Mouse (Mus musculus): ENCODE results near the gene Ephb1. TPM values are rescaled to one million over a fixed set of nuclear protein-coding genes. Genes with fewer than 3 reads are reported as not detected.

Gene Ephb1
- polyA plus RNA-seq, 1 experiment: 0.02 TPM

DNA sequence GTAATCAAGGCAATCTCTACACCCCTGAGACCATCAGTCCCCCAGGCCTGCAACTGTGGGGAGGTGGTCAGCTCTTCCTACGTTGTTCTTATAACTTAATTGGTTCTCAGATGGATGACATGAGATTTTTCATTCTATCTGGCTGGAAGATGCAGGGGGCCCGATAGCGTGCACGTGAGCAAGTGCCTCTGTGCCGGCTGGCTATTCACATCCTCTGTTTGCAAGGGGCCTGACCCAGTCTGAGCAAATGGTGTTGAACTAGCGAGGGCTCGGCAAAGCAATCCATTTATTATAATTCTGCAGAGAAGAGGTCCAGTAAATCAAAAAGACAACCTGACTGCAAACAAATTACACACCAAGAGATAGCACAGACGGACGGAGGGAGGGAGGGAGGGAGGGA lies 93.0 kb downstream of the Ephb1 start:
- no peak overlapping the region for H3ac ChIP-seq (ENCODE audit: control insufficient read depth, insufficient read length, low read depth)
- no peaks in the 10 kb centered on the region for H3K36me3 ChIP-seq (ENCODE audit: control insufficient read depth, insufficient read depth)
- H3K27me3 ChIP-seq (ENCODE audit: control insufficient read depth, insufficient read depth, insufficient read length): peaks cover 42% of the 10 kb centered on the region
- no peak for TF ChIP-seq FOSL1 (IDR thresholded peaks at IDR 0.05; ENCODE audit: insufficient read depth, low read length, poor library complexity, severe bottlenecking)
- TF ChIP-seq CEBPB (IDR thresholded peaks at IDR 0.05; ENCODE audit: low read depth): no peak
- TF ChIP-seq MYOG (IDR thresholded peaks at IDR 0.05; ENCODE audit: control insufficient read depth, extremely low read depth, insufficient read length): no peak
- no peak for TF ChIP-seq CTCF (IDR thresholded peaks at IDR 0.05; ENCODE audit: control insufficient read depth, insufficient read depth, insufficient read length)
- TF ChIP-seq MYOD1 (IDR thresholded peaks at IDR 0.05; ENCODE audit: control insufficient read depth, insufficient read length, low read depth): no peak
- no peak for TF ChIP-seq MAX (IDR thresholded peaks at IDR 0.05)
- no peak for TF ChIP-seq USF1 (IDR thresholded peaks at IDR 0.05; ENCODE audit: low read depth)
- H3K79me3 ChIP-seq (ENCODE audit: low read depth): no peaks in the 10 kb centered on the region
- H3K79me2 ChIP-seq (ENCODE audit: control insufficient read depth, insufficient read depth): no peaks in the 10 kb centered on the region
- H3K4me3 ChIP-seq (ENCODE audit: insufficient read depth, poor library complexity, severe bottlenecking): no peak overlapping the region

DNA sequence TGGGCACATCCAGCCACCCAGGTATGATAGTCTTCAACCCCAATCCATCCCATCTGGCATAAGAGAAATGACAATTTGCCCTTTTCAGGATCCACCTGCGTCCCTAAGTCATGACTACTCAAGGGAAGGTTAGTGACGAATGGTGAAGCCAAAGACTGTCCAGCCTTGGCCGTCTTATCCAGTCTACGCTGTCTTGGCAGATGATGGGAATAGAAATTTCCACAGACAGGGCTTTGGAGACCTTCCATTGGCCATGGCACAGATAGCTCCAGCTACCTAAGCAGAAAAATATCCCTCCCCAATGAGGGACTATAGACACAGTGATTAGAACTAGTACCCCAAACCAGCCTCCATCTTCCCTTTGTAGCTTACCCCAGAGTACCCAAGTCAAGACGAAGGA lies 98.1 kb downstream of the Ephb1 start:
- H3K36me3 ChIP-seq (ENCODE audit: control insufficient read depth, insufficient read depth): no peaks in the 10 kb centered on the region
- H3K79me3 ChIP-seq (ENCODE audit: low read depth): no peaks in the 10 kb centered on the region
- no peak for TF ChIP-seq CEBPB (IDR thresholded peaks at IDR 0.05; ENCODE audit: low read depth)
- no peak for TF ChIP-seq MYOG (IDR thresholded peaks at IDR 0.05; ENCODE audit: control insufficient read depth, extremely low read depth, insufficient read length)
- TF ChIP-seq FOSL1 (IDR thresholded peaks at IDR 0.05; ENCODE audit: insufficient read depth, low read length, poor library complexity, severe bottlenecking): no peak
- TF ChIP-seq USF1 (IDR thresholded peaks at IDR 0.05; ENCODE audit: low read depth): no peak
- no peak for TF ChIP-seq CTCF (IDR thresholded peaks at IDR 0.05; ENCODE audit: control insufficient read depth, insufficient read depth, insufficient read length)
- no peak for TF ChIP-seq MYOD1 (IDR thresholded peaks at IDR 0.05; ENCODE audit: control insufficient read depth, insufficient read length, low read depth)
- no peak for TF ChIP-seq MAX (IDR thresholded peaks at IDR 0.05)
- H3K4me3 ChIP-seq (ENCODE audit: insufficient read depth, poor library complexity, severe bottlenecking): no peak overlapping the region
- H3ac ChIP-seq (ENCODE audit: control insufficient read depth, insufficient read length, low read depth): no peak overlapping the region
- no peaks in the 10 kb centered on the region for H3K79me2 ChIP-seq (ENCODE audit: control insufficient read depth, insufficient read depth)
- H3K27me3 ChIP-seq (ENCODE audit: control insufficient read depth, insufficient read depth, insufficient read length): peaks cover 50% of the 10 kb centered on the region

DNA sequence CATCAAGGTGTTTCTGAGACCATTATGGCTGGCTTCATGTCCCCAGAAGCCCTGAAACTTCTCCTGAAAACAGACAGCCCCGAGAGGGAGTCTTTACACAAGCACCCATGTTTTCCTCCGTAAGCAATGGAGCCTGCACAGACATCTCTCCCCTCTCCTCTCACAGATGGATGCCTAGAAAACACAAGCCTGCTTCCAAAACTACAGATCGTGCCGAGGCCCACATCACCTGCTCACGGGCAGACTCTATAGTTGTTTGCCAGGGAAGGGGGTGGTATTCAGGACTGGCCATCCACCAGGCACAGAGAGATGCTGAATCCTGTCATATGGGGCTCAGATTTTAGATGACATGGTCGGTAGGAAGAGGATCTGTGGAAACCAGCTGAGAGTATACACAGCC lies 98.7 kb downstream of the Ephb1 start:
- H3K4me3 ChIP-seq (ENCODE audit: insufficient read depth, poor library complexity, severe bottlenecking): no peak overlapping the region
- H3K79me2 ChIP-seq (ENCODE audit: control insufficient read depth, insufficient read depth): no peaks in the 10 kb centered on the region
- H3K27me3 ChIP-seq (ENCODE audit: control insufficient read depth, insufficient read depth, insufficient read length): peaks cover 44% of the 10 kb centered on the region
- no peaks in the 10 kb centered on the region for H3K36me3 ChIP-seq (ENCODE audit: control insufficient read depth, insufficient read depth)
- TF ChIP-seq MYOD1 (IDR thresholded peaks at IDR 0.05; ENCODE audit: control insufficient read depth, insufficient read length, low read depth): no peak
- H3K79me3 ChIP-seq (ENCODE audit: low read depth): no peaks in the 10 kb centered on the region
- no peak overlapping the region for H3ac ChIP-seq (ENCODE audit: control insufficient read depth, insufficient read length, low read depth)

DNA sequence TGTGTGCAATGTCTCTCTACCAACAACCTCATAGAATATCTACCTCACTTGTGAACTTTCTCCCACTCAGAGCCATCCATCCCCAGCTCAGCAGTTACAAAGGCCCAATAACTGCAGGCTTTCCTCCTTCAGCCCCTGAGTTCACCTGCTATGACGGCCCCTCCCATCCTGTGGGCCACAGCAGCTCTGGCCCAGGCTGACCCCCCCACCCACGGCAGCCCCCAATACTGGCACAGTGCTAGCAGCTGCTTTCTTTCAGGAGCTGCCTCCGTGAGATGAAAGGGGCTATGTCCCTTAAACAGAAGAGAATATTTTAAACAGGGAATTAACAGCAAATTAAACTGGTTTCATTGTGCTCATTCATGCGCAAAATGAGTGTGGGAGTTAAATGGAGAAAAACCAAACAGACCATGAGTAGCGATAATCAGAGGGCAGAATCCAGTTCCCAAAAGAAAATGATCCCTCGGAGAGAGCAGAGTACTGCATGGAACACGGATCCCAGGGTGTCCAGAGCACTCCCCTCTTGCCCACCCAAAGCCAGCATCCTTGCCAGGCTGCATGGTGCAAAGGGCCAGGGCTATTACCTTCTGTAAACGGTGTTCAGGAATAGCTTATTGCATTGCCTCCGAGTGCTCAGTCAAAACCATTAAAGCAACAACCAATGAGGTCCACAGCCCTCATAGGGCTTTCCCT lies 105.2 kb downstream of the Ephb1 start:
- no peak for TF ChIP-seq MYOD1 (IDR thresholded peaks at IDR 0.05; ENCODE audit: control insufficient read depth, insufficient read length, low read depth)
- no peak for TF ChIP-seq MAX (IDR thresholded peaks at IDR 0.05)
- TF ChIP-seq MYOG (IDR thresholded peaks at IDR 0.05; ENCODE audit: control insufficient read depth, extremely low read depth, insufficient read length): no peak
- no peak for TF ChIP-seq CTCF (IDR thresholded peaks at IDR 0.05; ENCODE audit: control insufficient read depth, insufficient read depth, insufficient read length)
- Histone ChIP-seq H3K79me3 (ENCODE audit: low read depth) (no peaks in the 10 kb centered on the region), H3K79me2 (ENCODE audit: control insufficient read depth, insufficient read depth) (no peaks in the 10 kb centered on the region), H3K36me3 (ENCODE audit: control insufficient read depth, insufficient read depth) (no peaks in the 10 kb centered on the region), H3K27me3 (ENCODE audit: control insufficient read depth, insufficient read depth, insufficient read length) (peaks cover 22% of the 10 kb centered on the region), H3ac (ENCODE audit: control insufficient read depth, insufficient read length, low read depth) (no peak overlapping the region), H3K4me3 (ENCODE audit: insufficient read depth, poor library complexity, severe bottlenecking) (no peak overlapping the region)

DNA sequence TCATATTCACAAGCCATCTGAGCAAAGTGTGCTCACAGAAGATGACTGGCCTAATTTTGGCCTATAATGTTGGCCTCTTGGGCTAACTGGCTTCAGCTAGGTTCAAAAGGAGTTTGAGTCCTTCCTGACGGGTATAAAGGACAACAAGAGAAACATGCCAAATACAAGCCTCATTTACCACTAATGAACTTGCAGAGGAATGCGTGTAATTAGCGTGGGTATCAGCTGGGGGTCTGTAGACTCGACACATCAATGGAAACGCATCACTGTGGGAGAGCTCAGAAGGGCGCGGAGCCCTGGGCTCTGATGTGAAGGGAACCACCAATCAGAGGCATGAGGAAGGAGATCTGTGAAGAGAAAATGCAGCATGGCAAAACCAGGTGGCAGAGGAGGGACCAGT lies 108.9 kb downstream of the Ephb1 start:
- Histone ChIP-seq H3K4me3 (ENCODE audit: insufficient read depth, poor library complexity, severe bottlenecking) (no peak overlapping the region), H3K36me3 (ENCODE audit: control insufficient read depth, insufficient read depth) (no peaks in the 10 kb centered on the region), H3ac (ENCODE audit: control insufficient read depth, insufficient read length, low read depth) (no peak overlapping the region), H3K27me3 (ENCODE audit: control insufficient read depth, insufficient read depth, insufficient read length) (peaks cover 16% of the 10 kb centered on the region), H3K79me3 (ENCODE audit: low read depth) (no peaks in the 10 kb centered on the region), H3K79me2 (ENCODE audit: control insufficient read depth, insufficient read depth) (no peaks in the 10 kb centered on the region)
- TF ChIP-seq MYOD1 (IDR thresholded peaks at IDR 0.05; ENCODE audit: control insufficient read depth, insufficient read length, low read depth) (no peak), CTCF (IDR thresholded peaks at IDR 0.05; ENCODE audit: control insufficient read depth, insufficient read depth, insufficient read length) (no peak), MAX (IDR thresholded peaks at IDR 0.05) (no peak), CEBPB (IDR thresholded peaks at IDR 0.05; ENCODE audit: low read depth) (no peak), MYOG (IDR thresholded peaks at IDR 0.05; ENCODE audit: control insufficient read depth, extremely low read depth, insufficient read length) (no peak), USF1 (IDR thresholded peaks at IDR 0.05; ENCODE audit: low read depth) (no peak), FOSL1 (IDR thresholded peaks at IDR 0.05; ENCODE audit: insufficient read depth, low read length, poor library complexity, severe bottlenecking) (no peak)

DNA sequence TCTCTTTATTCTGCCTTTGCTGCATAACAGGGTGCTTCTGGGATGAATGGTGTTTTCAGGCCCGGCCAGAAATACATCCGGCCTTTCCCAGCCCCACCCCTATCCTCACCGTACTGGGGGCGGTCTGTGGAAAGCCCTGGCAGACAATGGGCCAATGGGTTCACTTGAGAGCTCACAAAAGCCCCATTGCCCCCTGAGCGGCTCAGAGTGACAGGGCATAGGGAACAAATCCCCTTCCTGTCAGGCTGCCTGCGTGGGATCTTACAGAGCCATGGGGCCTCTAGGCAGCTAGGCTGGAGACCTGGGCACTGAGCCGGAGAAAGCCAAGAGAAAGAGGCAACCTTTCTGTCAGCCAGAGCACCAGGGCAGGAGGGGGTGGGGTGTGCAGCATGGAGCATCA lies 111.2 kb downstream of the Ephb1 start:
- H3ac ChIP-seq (ENCODE audit: control insufficient read depth, insufficient read length, low read depth): no peak overlapping the region
- TF ChIP-seq MAX (IDR thresholded peaks at IDR 0.05) (no peak), USF1 (IDR thresholded peaks at IDR 0.05; ENCODE audit: low read depth) (no peak), MYOD1 (IDR thresholded peaks at IDR 0.05; ENCODE audit: control insufficient read depth, insufficient read length, low read depth) (no peak), MYOG (IDR thresholded peaks at IDR 0.05; ENCODE audit: control insufficient read depth, extremely low read depth, insufficient read length) (no peak), FOSL1 (IDR thresholded peaks at IDR 0.05; ENCODE audit: insufficient read depth, low read length, poor library complexity, severe bottlenecking) (no peak), CEBPB (IDR thresholded peaks at IDR 0.05; ENCODE audit: low read depth) (no peak), CTCF (IDR thresholded peaks at IDR 0.05; ENCODE audit: control insufficient read depth, insufficient read depth, insufficient read length) (no peak)
- no peaks in the 10 kb centered on the region for H3K79me2 ChIP-seq (ENCODE audit: control insufficient read depth, insufficient read depth)

More for the DNA sequence above, 111.2 kb downstream of the Ephb1 start:
- Histone ChIP-seq H3K79me3 (ENCODE audit: low read depth) (no peaks in the 10 kb centered on the region), H3K4me3 (ENCODE audit: insufficient read depth, poor library complexity, severe bottlenecking) (no peak overlapping the region), H3K27me3 (ENCODE audit: control insufficient read depth, insufficient read depth, insufficient read length) (peaks cover 13% of the 10 kb centered on the region), H3K36me3 (ENCODE audit: control insufficient read depth, insufficient read depth) (no peaks in the 10 kb centered on the region)
